Mouse (Mus musculus) adrenal gland, postnatal 10 days (tissue): ENCODE measurements around the gene Aebp2. TPM values are rescaled to one million over a fixed set of nuclear protein-coding genes. Genes with fewer than 3 reads are reported as not detected.
A peak's percentile ranks its signal among the peaks of the same experiment; 100 is the strongest.
"Not testable (repeated sequence)": the region's sequence is repeated elsewhere in the genome, so short reads cannot be mapped to it uniquely, and the experiment has no call there.

Experiments
- DNase-seq: peaks from one replicate; pipeline ENCODE4 v3.0.0; 2021; ENCODE audit warnings: mixed read lengths
- total RNA-seq, 2 experiments: library from RNA; stranded (reverse); gene quantifications; 2 replicates each; pipeline ENCODE4 v1.2.3; 2021

The Aebp2 gene
- total RNA-seq, 2 experiments from 2014 or later, result 45.9 to 52.0 TPM

DNA sequence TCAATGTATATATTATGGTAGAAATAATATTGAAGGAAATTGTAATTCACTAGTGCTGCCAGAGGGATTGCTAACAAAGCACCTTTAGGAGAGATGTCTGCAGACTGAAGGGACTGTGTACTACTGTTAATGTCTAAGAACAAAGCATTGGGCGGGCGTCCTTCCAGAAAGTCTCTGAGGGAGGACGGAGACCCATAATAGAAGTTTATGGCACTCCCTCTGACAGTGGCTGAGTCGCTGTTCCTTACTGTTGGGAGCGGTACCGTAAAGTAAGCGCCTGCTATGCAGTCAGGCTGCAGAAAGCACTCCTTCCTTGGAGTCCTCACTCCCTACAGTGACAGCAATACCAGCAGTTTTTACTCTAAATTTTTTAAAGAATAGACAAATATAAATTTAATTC, 29.5 kb downstream of the Aebp2 start:
- DNase-seq, result no peak

DNA sequence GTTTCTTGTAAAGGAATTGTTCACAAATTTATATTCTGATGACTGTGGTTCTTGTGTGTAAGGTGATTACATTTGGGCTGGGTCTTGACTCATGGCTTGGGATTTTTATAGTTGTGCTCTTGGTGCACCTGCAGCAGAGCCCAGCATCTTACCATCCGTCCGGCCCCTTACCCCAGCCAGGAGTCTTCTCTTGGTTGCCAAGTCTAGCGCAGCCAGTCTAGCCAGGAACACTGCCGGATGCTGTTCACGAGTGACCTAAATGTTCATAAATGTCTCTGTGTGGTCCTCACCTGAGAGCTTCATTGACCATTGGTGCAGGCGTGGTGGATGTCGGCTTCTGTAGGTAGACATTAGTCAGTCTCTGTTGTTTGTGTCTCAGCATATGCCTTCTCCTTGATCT, 33.0 kb downstream of the Aebp2 start:
- no peak for DNase-seq

DNA sequence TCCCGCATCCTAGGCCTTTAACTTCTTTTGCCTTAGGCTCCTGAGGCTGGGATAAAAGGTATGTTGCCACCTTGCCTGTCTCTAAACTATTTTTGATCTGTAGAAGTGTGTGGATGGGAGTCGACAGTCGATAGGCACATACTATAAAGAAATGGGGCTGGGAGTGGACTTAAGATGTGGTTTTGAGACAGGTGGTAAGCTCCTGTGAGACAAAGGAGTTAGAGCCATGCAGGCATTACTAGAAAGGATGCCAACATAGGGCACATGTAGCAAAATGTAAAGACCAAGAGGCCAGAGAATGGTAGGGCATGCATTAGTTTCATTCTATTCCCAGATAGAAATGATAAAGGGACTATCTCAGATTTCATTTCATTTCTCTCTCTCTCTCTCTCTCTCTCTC, 34.5 kb downstream of the Aebp2 start:
- no peak for DNase-seq

DNA sequence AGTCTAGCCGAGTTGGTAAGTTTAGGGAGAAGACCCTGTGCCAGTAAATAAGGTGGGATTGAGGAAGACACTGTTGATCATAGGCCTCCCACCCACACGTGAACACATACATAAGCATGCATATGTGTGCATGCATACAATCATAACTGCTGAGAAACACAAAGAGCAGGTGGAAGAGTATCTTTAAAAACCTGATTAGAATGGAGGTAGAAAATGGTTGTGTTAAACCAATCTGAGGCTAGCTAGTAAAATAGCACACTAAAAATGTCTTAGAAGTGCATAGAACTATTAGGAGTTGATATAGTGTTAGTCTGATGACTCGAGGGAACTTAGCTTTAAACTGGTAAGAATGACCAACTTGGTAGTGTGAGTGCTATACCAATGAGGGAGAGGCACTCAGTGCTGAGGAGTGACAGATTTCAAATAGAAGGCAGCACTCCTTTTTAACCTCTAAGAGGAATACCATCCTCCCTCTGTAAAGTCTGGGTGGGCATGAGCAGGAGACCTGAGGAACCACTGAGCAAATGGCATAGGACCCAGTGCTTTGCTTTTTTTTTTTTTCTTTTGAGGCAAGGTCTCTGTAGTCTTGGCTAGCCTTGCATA, 35.6 kb downstream of the Aebp2 start:
- DNase-seq, result no peak

DNA sequence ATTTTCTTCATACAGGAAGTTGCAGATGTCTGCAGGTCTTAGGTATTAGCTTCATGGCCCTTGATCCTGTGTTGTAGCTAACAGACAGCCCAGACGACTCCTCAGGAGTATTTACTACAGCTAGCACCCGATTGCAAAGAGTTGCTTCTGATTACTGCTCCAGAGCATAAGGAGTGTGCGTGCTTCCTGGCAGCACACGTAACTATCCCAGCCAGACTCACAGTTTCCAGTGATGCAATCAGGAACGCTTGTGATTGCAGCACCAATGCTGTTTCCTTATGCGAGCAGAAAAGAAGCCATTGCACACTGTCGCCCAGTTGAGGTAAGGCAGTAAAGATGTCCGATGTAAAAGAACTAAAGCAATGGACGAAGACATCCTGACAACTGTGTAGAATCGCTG, 38.6 kb downstream of the Aebp2 start:
- no peak for DNase-seq

DNA sequence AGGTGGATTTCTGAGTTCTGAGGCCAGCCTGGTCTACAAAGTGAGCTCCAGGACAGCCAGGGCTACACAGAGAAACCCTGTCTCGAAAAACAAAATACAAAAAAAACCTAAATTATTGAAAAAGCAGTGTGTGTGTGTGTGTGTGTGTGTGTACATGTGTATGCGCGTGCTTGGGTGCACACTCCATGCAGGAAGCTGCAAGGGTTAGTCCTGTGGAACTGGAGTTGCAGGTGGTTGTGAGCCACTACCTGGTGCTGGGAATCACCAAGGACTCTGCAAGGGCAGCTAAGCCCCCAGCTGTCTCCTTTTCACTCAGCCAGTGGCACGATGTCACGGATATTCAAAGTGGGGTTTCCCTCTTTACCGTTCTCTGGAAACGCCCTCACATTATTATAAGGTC, 39.3 kb downstream of the Aebp2 start:
- DNase-seq, result no peak

DNA sequence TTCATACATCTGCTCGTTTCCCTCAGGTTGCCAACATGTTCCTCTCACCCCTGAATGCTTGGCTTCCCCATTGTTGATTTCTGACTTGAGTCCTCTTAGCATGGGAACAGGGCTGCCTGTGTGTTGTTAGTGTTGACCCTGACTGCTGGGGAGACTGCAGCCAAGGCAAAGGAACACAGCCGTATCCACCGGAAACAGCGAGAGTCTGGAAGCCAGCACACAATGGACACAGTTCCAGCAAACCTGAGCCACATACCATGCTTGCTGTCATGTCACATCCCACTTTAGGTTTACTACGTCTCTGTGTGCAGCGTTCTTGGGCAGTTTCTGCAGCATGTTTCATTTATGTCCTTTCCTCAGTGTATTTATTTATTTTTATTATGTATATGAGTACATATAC, 39.8 kb downstream of the Aebp2 start:
- DNase-seq, result no peak

DNA sequence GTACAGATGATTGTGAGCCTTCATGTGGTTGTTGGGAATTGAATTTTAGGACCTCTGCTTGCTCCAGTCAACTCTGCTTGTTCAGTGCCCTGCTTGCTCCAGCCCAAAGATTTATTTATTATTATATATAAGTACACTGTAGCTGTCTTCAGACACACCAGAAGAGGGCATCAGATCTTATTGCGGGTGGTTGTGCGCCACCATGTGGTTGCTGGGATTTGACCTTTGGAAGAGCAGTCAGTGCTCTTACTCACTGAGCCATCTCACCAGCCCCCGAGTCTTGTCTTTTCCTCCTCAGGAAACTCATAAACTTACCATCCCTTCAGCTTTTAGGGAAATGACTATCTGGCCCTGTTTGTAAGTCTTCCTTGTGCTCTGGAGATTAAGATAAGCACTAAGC, 40.2 kb downstream of the Aebp2 start:
- DNase-seq, result not testable (repeated sequence)

DNA sequence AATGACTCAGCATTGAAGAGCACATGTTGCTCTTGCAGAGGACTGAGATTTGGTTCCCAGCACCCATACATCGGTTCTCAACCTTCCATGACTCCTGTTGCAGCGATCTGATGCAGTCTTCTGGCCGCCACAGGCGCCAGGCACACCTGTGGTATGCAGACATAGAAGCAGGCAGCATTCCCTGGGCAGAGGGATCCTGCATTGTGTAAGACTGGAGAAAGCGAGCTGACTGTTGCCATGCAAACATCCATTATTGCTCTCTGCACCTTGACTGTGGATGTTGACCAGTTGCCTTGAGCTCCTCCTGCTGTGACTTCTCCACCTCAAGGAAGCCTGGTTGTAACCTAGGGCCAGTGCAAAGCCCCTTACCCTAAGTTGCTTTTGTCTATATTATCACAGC, 42.1 kb downstream of the Aebp2 start:
- DNase-seq, result no peak

DNA sequence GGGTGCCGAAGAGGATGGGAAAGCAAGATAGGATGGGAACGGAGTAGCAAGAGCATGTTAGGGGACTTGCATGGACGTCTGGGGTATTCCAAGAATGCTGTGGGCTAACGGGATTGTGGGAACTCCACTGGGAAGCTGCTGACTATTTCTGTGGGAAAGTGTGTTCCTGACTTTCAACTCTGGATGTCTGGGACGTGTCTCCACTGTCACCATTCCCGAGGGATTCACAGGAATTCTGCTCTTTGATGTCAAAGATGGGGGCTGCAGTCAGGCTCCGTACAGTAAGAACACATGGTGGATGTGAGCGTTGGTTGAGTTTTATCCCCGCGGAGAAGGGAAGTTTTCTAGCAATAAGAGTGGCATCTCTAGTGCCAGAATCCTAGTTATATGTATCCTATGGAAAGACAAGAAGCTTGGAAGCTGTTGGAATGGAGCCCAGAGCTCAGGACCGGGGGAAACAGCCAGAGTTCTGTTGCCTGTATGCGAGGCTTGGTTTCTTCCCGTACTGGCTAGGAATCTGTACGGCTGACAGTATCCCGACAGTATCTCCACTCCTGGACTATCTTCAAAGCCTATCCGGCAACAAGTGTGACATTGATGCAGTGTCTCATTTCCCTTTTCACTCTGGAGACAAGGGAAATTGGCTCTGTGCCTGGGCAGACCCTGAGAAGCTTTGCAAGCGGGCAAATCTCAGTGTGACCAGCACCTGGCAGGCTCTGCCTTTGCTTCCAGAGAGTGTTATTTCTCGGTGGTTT, 44.2 kb downstream of the Aebp2 start:
- DNase-seq, result peak; percentile 61

DNA sequence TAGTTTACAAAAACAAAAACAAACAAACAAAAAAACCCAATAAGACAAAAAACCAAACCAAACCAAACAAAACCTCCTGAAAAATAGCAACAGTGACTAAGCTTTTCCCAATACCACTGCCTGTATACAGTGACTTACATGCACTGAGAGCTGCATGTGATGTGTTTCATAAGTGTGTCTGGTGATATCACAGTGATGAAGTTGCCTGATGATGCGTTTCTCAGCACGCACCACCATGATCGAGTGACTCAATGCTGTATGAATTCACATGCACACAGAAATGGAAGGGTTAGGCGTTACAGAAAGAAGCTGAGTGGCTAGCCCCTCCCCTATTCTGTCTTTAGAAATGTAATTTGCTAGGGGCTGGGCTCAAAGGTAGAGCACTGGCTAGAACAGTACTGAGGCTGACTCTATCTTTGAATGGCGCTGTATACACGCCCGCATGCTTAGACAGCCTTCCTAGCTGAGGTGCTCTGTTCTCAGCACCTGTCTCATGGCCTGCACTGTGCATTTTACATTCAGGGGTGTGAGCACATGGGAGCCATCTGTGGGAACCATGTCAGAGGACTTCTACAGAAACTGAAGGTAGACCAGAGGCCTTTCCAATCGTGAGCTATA, 44.9 kb downstream of the Aebp2 start:
- no peak for DNase-seq

DNA sequence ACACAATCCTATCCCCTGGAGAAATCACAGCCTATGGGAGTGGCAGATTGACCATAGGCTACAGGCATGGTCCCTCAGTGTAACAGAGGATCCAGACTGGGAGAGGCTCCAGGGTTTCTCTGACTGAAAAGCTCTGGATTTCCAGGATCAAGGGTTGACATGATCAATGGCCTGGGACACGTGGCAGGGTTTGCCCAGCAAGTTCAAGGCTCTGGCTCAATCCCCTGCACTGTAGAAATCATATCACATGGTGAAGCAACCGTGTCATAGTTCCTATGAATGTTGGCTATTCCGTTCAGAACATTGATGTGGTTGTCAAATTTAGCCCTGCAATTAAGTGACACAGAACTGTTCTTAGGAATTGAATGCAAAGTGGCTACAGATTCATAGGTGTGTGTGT, 52.0 kb downstream of the Aebp2 start:
- peak; percentile 68 for DNase-seq

DNA sequence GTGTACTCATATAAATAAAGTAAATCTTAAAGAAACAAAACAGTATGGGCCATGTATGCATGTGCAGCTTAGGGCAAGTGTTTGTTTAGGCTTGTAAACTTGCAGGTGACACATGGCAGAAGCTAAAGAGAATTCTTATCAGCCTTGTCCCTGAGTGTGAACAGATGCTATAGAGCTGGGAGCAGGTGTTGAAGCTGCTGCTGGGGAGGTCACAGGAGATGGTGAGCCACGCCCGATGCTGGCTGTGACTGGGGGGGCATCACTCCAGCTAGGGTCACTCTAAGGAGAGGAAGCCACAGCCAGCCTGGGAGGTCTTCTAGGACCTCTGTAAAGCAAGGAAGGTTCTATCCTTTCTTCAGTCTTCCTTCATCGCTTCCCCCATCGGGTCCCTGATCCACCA, 53.6 kb downstream of the Aebp2 start:
- no peak for DNase-seq

DNA sequence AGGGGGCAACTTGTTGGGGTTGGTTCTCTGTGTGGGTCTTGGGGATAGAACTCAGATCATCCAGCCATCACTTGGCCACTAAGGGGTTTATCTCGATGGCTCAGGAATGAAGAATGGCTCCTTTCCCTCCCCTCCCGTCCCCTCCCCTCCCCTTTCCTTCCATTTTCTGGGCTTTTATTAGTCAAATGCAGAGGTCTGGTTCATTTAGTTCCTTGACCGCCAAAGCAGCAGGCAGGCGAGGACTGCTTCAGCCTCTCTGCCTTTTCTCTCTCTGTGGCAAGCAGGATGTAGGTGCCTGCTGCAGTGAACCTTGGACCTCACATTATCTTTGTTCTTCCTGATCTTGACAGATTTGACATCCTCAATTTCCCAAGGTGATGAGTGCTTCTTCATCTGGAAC, 54.6 kb downstream of the Aebp2 start:
- no peak for DNase-seq

DNA sequence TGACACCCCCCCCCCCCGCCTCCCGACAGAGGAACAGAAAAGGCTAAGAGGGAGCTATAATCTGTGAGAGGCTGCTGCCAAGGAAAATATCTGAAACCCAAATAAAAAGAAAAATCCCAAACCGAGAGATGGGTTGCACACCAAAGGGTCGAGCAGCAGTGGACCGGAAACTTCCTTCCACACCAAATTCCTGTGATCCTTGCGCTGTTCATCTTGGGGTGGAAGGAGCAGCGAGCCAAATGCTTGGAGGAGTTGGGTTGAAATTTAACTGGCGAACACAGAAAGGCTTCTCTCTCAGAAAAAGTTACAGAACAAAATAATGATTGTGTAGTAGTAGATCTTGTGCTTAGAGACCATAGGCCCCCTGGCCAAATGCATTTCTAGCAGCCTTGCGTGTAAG, 55.5 kb downstream of the Aebp2 start:
- DNase-seq, result no peak

DNA sequence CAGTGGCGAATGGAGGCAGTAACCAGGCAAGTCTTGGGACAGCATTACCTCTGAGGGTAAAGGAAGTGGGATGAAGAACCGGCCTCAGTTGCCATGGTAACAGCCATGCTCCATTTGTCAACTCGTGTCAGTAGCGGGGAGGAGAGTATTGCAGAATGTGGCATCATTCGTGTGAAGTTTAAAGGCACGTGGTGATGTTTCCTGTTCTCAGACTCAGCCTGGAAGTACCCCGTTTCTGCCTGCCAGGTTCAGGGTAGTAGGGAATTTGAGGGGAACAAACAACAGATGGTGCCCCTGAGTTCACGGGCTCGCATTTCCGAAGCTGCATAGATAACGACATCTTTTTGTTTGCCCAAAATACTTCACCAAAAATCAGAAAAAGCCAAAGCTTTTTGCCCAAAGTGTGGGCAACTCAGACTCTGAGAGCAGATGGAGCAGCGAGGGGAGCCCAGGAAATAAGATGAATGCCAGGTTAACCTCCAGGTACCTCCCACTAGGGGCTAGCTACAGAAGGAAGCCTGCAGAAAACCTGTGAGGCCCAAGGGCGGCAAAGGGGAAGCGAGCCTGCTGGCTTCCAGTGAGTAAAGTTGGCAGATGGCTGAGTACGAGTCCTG, 56.3 kb downstream of the Aebp2 start:
- DNase-seq, result peak; percentile 21

DNA sequence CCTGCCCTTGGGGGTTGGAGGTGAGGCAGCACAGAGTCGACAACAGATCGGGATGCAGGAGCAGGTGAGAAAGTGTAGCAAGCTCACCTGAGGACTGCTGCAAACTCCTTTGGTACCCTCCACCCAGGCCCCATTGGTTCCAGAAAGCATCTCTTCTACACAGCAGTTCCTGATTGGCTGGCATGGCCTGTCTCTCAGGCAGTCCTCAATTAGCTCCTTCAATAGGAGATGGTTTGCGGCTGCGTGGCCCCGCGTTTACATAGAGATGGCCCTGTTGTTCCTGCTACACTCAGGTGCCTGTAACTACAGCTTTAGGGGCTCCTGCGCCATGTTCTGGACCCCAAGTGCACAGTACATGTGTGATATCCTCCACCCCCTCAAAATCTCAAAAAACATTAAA, 58.2 kb downstream of the Aebp2 start:
- DNase-seq, result no peak

DNA sequence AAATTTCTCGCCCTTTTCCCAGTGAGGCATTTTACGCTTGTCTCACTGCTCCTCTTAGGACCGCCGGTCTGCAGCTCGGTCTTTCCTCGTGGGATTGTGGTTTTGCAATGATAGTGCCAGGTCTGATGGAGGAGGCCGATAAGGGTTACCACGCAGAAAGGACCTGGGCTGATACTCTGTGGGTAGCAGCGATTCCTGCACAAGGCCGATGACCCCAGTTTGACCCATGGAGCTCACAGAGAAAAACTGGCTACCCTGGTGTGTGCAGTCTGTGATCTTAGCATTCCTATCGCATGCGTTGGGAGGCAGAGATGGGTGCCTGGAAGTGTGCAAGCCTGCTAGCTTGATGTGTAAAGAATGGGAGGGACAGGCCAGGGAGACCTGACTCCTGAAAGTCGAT, 60.4 kb downstream of the Aebp2 start:
- peak; percentile 17 for DNase-seq

DNA sequence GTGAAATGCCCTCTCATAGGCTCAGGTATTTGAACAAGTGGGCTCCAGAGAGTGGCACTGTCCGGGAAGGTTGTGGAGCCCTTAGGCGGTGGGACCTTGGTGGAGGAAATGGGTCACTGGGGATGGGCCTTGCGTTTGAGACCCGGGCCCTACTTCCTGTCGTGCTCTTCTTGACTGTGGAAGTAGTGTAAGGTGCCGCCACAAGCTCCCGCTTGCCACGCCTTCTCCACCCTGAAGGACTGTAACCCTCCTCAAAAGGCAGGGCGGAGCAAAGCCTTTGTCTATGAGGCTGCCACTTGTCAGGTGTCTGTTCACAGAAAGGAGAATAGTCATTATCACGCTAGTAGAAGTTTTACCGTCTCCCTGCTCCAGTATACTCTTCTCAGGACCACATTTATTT, 61.9 kb downstream of the Aebp2 start:
- DNase-seq, result no peak

DNA sequence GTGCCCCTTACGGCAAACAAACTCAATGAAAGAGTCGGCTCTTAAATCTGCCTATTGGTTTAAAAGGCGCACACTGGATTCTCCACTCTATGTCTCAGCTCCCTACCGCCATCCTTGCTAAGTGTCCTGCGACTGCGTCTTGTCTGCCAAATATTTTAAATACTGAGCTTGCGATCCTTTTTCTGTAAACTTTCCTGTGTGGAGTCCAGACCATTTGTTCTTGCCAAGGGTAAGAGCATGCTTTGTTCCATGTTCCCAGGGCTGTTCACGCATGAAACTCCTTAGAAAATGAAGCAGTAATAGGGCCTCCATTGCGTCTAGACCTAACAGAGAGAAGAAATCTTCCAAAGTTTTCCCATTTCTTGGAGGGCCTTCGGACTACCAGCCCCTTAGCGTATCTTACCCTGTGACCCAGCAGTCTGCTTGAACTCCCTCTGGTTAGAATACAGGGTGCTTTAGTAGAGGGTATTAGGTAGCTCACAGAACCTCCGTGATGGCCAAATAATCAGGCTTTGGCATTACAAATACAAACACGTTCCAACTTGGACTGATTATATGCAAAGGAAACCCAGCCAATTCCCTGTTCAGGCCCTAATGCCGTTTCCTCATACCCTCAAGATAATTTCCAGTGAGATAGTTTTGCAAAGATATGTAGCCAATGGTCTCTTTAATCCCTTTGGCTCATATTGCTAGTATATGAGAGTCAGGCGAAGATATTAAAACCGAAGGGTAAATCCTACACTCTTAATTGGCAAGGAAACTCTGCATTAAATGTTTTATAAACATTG, 67.3 kb downstream of the Aebp2 start:
- peak; percentile 19 for DNase-seq

DNA sequence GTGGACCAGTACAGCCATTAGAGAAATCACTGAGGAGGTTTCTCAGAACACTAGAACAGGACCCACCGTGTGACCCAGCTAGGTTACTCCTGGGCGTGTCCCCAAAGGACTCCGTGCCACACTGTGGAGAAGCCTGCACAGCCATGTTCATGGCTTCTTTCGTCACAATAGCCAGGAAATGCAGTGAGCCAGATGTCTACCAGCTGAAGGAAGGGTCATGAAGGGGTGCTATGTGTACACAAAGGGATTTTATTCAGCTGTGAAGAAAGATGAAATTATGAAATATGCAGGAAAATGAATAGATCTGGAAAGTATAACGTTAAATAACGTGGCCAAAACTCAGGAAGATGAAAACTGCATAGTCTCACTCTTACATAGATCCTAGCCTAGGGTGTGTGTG, 69.7 kb downstream of the Aebp2 start:
- DNase-seq, result no peak

DNA sequence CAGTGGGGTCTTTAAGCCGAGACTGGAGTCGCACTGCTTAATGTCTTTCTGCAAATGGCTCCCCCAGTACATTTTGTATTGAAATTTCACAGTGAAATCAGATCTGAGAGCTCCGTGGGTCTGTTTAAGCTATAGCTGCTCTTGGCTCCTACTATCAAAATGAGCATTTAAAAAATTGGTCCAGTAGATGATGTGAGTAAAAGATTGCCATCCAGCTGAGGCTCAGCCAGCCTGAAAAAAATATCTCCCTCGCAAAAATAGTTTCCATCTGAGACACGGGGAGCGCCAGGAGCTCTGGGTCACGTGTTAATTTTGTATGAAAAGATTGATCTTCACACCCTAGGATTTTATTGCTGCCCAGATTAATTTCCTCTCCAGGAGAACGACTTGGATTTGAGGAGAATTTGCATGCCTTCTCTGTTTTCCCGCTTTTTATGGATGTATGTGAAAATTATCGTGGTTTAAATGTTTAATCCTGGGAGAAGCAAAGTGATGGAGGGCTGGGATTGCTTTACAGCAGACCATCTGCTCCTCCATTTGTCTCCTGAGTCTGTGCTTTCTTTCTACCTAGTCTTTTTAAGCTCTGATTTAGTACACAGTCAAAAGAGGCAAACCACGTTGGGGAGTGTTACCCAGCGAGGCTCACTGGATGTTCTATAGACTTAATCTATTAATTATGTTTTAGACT, 73.9 kb downstream of the Aebp2 start:
- DNase-seq, result no peak
